ENCODE assay signal across 30 mouse cellular contexts in the genomic region with DNA sequence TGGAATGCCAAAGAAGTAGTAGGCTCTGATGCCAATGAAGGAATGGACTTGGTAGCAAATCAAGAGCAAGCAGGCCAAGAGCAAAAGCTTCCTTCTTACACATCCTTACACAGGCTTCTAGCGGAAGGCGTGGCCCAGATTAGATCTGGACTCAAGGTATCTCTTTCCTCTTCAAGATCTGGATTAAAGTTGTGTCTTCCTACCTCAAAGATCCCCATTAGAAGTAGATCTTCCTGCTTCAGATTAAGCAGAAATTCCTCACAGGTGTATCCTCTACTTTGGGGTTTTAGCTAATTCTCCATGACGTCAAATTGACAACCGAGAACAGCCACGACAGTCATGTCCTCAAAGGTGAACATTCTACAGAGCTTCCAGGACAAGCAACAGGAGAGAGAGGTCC. TPM values are rescaled to one million over a fixed set of nuclear protein-coding genes. Genes with fewer than 3 reads are reported as not detected.
"Had no signal": no experiment of that assay in that cellular context is flagged by ENCODE, and none has a peak within 500 bp of the region (broad histone marks: within the 10 kb centered on the region; RNA-seq: fewer than 3 reads in every experiment).

No protein-coding gene starts in this region.

- H3K4me1 ChIP-seq: embryonic facial prominence, embryonic 10.5 days; embryonic facial prominence, embryonic 12.5 days; embryonic facial prominence, embryonic 13.5 days; embryonic facial prominence, embryonic 15.5 days; forebrain, embryonic 10.5 days; forebrain, embryonic 12.5 days; forebrain, embryonic 13.5 days; forebrain, embryonic 15.5 days had no signal

- H3K4me2 ChIP-seq: embryonic facial prominence, embryonic 12.5 days; embryonic facial prominence, embryonic 13.5 days; embryonic facial prominence, embryonic 15.5 days; forebrain, embryonic 12.5 days; forebrain, embryonic 13.5 days; forebrain, embryonic 15.5 days had no signal

- H3K9ac ChIP-seq: embryonic facial prominence, embryonic 12.5 days; embryonic facial prominence, embryonic 13.5 days; embryonic facial prominence, embryonic 15.5 days; forebrain, embryonic 12.5 days; forebrain, embryonic 13.5 days; forebrain, embryonic 15.5 days; forebrain, postnatal 0 days had no signal

- H3K27ac ChIP-seq: embryonic facial prominence, embryonic 10.5 days; embryonic facial prominence, embryonic 12.5 days; embryonic facial prominence, embryonic 13.5 days; embryonic facial prominence, embryonic 15.5 days; forebrain, embryonic 10.5 days; forebrain, embryonic 12.5 days; forebrain, embryonic 13.5 days; forebrain, embryonic 15.5 days; gastrocnemius, adult 2 months; heart, adult 2 months had no signal

- DNase-seq: cerebellum, adult 9-11 months; cerebellum, postnatal 10 days; cerebellum, postnatal 14 days; cerebellum, postnatal 25 days; cerebellum, postnatal 36 days; embryo, embryonic 11 days; forebrain, postnatal 0 days; gastrocnemius, adult 2 months; gastrocnemius, postnatal 10 days; gastrocnemius, postnatal 14 days; gastrocnemius, postnatal 25 days; gastrocnemius, postnatal 36 days; heart, adult 11 months; heart, adult 18-20 months; heart, adult 2 months had no signal

- H3K4me3 ChIP-seq: embryonic facial prominence, embryonic 10.5 days; embryonic facial prominence, embryonic 12.5 days; embryonic facial prominence, embryonic 13.5 days; embryonic facial prominence, embryonic 15.5 days; erythroblast, embryonic 14.5 days; forebrain, embryonic 10.5 days; forebrain, embryonic 12.5 days; forebrain, embryonic 13.5 days; forebrain, embryonic 15.5 days; gastrocnemius, adult 2 months; heart, adult 2 months had no signal

- ATAC-seq: forebrain, embryonic 13.5 days; forebrain, embryonic 14.5 days; forebrain, embryonic 15.5 days; forebrain, embryonic 16.5 days; forebrain, postnatal 0 days had no signal

- H3K36me3 ChIP-seq: embryonic facial prominence, embryonic 10.5 days; embryonic facial prominence, embryonic 12.5 days; embryonic facial prominence, embryonic 13.5 days; embryonic facial prominence, embryonic 15.5 days; forebrain, embryonic 10.5 days; forebrain, embryonic 12.5 days; forebrain, embryonic 15.5 days had no signal

- H3K9me3 ChIP-seq: embryonic facial prominence, embryonic 10.5 days; embryonic facial prominence, embryonic 12.5 days; embryonic facial prominence, embryonic 13.5 days; embryonic facial prominence, embryonic 15.5 days; forebrain, embryonic 10.5 days; forebrain, embryonic 12.5 days; forebrain, embryonic 13.5 days; forebrain, embryonic 15.5 days had no signal

- H3K27me3 ChIP-seq: embryonic facial prominence, embryonic 12.5 days; embryonic facial prominence, embryonic 13.5 days; embryonic facial prominence, embryonic 15.5 days; forebrain, embryonic 12.5 days; forebrain, embryonic 13.5 days; forebrain, embryonic 15.5 days had no signal

RNA-seq across cellular contexts. Expression of gene Tigit, which starts 27.8 kb away (rescaled TPM):
- polyA plus RNA-seq: cortical plate, adult 2 months; embryonic facial prominence, embryonic 10.5 days; embryonic facial prominence, embryonic 12.5 days; embryonic facial prominence, embryonic 13.5 days; embryonic facial prominence, embryonic 14.5 days; erythroblast, embryonic 14.5 days; forebrain, embryonic 10.5 days; forebrain, embryonic 11.5 days; forebrain, embryonic 12.5 days; forebrain, embryonic 13.5 days; forebrain, embryonic 14.5 days; forebrain, embryonic 15.5 days; forebrain, embryonic 16.5 days; frontal cortex, adult 2 months had no signal
